Mouse (Mus musculus): ENCODE measurements at regions not wholly inside any gene's neighbourhood (a gene's known extent, or its start where the extent isn't known, plus 50 kb on each side); places are given as distances from the start of the nearest gene placed in this dataset.

DNA sequence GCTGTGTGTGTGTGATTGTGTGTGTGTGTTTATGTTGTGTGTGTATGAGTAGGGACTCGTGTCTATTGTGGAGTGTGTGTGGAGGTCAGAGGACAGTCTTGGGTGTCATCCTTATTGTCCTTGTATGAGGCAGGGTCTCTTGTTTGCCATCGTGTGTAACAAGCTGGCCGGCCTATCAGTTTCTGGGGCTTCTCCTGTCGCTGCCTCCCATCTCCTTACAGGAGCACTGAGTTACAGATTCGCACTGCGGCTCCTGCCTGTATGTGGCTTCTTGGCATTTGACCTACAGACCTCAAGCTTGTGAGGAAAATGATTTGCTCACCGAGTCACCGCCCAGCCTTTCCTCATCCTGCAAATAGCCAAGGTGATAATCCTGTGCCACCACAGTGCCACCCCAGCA, 112.6 kb upstream of the Eef2kmt start:
- Histone ChIP-seq H3K9me3 (no peaks in the 10 kb centered on the region), H3K36me3 (no peaks in the 10 kb centered on the region), H3K4me2 (replicated peaks) (no peak overlapping the region), H3K27me3 (no peaks in the 10 kb centered on the region), H3K27ac (replicated peaks) (no peak overlapping the region), H3K4me3 (no peak overlapping the region), H3K4me1 (peaks cover 8% of the 10 kb centered on the region; the same call in 1 of the 2 replicates), H3K9ac (replicated peaks) (no peak overlapping the region)
- WGBS = 68% methylated on average over 8 of the region's 8 CpGs
- ATAC-seq (ENCODE audit: low FRiP score, low read depth) = no peak

DNA sequence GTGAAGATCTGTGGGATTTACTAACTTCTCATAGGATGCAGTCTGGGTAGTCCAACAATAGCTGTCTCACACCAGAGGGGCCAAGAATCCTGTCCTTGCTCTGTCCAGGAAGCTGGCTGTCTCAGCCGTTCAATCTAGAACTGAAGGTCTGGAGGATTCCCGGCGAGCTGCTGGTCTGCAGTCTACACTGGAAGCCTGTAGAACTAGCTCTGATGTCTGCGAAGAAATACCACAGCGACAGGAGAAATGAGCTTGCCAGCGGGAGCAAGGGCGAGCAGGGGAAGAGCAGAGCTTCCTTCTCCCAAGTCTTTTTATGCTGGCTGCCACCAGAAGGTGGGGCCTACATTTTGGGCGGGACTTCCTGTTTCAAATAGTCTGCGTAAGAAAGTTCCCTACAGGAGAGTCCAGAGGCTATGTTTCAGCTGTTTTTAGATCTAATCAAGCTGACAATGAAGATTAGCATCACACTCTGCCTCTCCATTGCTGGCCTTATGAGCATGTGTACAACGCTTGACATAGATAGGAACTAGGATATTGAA, 111.9 kb upstream of the Eef2kmt start:
- Histone ChIP-seq H3K9ac (replicated peaks) (no peak overlapping the region), H3K4me3 (no peak overlapping the region), H3K36me3 (no peaks in the 10 kb centered on the region), H3K27me3 (no peaks in the 10 kb centered on the region), H3K27ac (replicated peaks) (no peak overlapping the region), H3K4me2 (replicated peaks) (no peak overlapping the region), H3K4me1 (peaks cover 8% of the 10 kb centered on the region; the same call in 1 of the 2 replicates), H3K9me3 (no peaks in the 10 kb centered on the region)
- ATAC-seq (ENCODE audit: low FRiP score, low read depth) = no peak
- 84% methylated on average over 10 of the region's 10 CpGs for WGBS

DNA sequence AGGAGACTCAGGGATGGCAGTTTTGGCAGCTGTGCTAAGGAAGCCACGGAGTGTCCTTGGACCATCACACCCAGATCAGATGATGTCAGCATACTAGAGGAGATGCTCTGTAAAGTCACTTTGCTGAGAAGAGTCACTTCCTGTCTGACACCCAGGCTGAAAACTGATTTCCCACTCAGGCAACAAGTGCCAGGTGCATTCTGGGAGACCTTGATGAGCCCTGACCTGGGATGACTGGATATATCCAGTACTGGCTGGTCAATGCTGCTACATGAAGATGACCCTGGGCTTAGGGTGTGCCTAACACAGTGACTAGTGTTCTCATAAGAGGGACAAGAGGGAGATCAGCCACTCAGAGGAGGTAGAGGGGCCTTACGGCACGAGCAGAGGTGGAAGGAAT, 110.2 kb upstream of the Eef2kmt start:
- WGBS = 85% methylated on average over 3 of the region's 3 CpGs

DNA sequence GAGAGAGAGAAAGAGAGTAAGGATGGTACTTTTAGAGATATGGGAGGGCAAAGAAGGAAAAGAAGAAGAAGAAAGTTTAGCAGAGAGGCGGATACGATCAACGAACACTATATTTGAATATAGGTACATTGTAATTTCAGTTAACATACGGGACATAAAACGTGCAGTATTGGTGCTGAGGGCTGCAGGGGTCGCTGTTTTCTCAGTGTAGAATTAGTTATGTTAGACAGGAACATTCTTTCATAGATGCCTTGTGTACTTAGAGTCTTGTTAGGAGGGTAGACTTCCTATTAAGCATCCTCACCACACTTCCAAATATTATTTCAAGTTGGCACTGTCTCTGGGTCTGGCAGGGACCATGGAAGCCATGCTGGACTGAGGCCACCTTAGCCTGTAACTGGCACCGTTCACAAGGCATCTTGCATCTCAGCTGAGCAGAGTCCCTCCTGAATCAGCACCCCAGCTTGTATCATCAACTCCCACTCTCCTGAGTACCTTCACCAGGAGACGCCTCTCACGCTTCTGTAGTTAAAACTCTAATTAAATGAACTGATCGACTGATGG, 107.3 kb upstream of the Eef2kmt start:
- no peaks in the 10 kb centered on the region for H3K9me3 ChIP-seq
- H3K4me1 ChIP-seq = no peaks in the 10 kb centered on the region
- no peak overlapping the region for H3K9ac ChIP-seq (replicated peaks)
- no peak overlapping the region for H3K4me3 ChIP-seq
- H3K27ac ChIP-seq (replicated peaks) = no peak overlapping the region
- no peaks in the 10 kb centered on the region for H3K36me3 ChIP-seq
- WGBS = 77% methylated on average over 10 of the region's 10 CpGs
- H3K27me3 ChIP-seq = no peaks in the 10 kb centered on the region
- no peak overlapping the region for H3K4me2 ChIP-seq (replicated peaks)
- no peak for ATAC-seq (ENCODE audit: low FRiP score, low read depth)

More for the DNA sequence above, 110.2 kb upstream of the Eef2kmt start:
- peaks cover 8% of the 10 kb centered on the region; the same call in 1 of the 2 replicates for H3K4me1 ChIP-seq
- no peak for ATAC-seq (ENCODE audit: low FRiP score, low read depth)
- no peak overlapping the region for H3K9ac ChIP-seq (replicated peaks)
- H3K4me3 ChIP-seq = no peak overlapping the region
- H3K36me3 ChIP-seq = no peaks in the 10 kb centered on the region
- H3K27ac ChIP-seq (replicated peaks) = no peak overlapping the region
- no peak overlapping the region for H3K4me2 ChIP-seq (replicated peaks)
- no peaks in the 10 kb centered on the region for H3K27me3 ChIP-seq
- H3K9me3 ChIP-seq = no peaks in the 10 kb centered on the region

DNA sequence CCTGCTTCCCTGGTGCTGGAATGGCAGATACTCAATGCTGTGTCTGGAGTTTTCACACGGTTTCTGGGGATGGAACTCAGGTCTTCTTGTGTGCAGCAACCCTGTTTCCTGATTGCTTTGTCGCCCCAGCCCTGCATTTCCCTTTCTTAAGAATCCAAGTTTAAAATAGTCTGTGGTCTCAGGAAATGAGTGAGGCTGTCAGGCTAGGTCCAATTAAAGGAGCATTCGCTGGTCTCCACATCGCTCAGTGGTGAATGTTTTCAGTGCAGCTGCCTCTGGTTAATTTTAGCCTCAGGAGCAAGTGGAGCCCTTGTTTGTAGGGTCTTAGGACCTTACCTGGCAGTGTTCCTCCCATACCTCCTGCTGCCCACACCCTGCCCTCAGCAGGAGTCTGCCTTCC, 103.4 kb upstream of the Eef2kmt start:
- H3K27ac ChIP-seq (replicated peaks) = no peak overlapping the region
- ATAC-seq (ENCODE audit: low FRiP score, low read depth) = no peak
- 83% methylated on average over 4 of the region's 4 CpGs for WGBS
- H3K27me3 ChIP-seq = no peaks in the 10 kb centered on the region
- H3K9ac ChIP-seq (replicated peaks) = no peak overlapping the region
- H3K4me2 ChIP-seq (replicated peaks) = no peak overlapping the region
- no peaks in the 10 kb centered on the region for H3K9me3 ChIP-seq
- no peaks in the 10 kb centered on the region for H3K36me3 ChIP-seq
- 0 out of 2 replicates have a peak, but pooled peaks cover 4% of the 10 kb centered on the region for H3K4me1 ChIP-seq
- no peak overlapping the region for H3K4me3 ChIP-seq

DNA sequence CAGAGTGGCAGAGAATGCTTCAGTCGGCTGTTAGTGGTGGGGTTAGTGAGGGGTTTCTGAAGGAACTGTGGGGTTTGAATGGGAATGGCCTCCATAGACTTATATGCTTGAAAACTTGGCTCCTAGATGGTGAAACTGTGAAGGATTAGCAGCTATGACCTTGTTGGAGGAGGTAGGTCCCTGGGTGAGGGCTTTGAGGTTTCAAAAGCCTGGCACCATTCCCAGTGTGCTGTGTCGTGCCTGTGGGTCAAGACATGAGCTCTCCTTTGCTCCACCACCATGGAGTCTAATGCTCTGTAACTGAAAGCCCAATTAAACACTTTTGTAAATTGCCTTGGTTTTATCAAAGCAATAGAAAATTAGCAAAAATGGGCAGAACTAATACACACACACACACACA, 98.1 kb upstream of the Eef2kmt start:
- ATAC-seq (ENCODE audit: low FRiP score, low read depth) = no peak
- 81% methylated on average over 2 of the region's 2 CpGs for WGBS
- H3K27ac ChIP-seq (replicated peaks) = no peak overlapping the region

DNA sequence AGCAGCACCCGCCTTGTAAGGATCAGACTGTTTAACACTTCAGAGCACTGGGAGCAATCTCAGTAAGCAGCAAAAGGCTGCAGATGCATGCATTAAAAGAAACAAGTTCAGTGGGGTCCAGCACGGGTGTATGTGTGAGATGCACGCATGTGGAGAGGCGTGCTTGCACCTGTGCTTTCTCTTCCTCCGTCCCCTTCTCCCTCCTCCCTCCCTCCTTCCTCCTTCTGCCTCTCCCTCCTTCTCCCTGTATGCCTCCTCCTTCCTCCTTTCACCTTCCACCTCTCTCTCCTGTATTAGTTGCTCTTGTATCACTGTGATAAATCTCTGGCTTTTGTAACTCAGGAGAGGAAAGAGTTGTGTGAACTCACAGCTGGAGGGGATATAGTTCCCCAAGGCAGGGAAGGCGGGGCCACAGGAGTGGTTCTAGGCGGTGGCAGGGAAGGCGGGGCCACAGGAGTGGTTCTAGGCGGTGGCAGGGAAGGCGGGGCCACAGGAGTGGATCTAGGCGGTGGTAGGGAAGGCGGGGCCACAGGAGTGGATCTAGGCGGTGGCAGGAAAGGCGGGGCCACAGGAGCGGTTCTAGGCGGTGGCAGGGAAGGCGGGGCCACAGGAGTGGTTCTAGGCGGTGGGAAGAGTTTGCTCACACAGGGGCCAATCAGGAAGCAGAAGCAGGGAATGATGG, 96.2 kb upstream of the Eef2kmt start:
- WGBS = 4% methylated on average over 18 of the region's 18 CpGs
- Histone ChIP-seq H3K4me1 (0 out of 2 replicates have a peak, but pooled peaks cover 12% of the 10 kb centered on the region), H3K4me2 (replicated peaks) (peak overlapping the region; percentile 26), H3K27me3 (peaks cover 16% of the 10 kb centered on the region), H3K4me3 (no peak overlapping the region), H3K9ac (replicated peaks) (no peak overlapping the region), H3K36me3 (no peaks in the 10 kb centered on the region), H3K9me3 (no peaks in the 10 kb centered on the region), H3K27ac (replicated peaks) (no peak overlapping the region)
- peak; percentile 66; the same call in 1 of the 2 replicates for ATAC-seq (ENCODE audit: low FRiP score, low read depth)

More for the DNA sequence above, 98.1 kb upstream of the Eef2kmt start:
- H3K27me3 ChIP-seq = peaks cover 16% of the 10 kb centered on the region
- H3K4me2 ChIP-seq (replicated peaks) = no peak overlapping the region
- no peaks in the 10 kb centered on the region for H3K9me3 ChIP-seq
- H3K4me1 ChIP-seq = 0 out of 2 replicates have a peak, but pooled peaks cover 12% of the 10 kb centered on the region
- H3K36me3 ChIP-seq = no peaks in the 10 kb centered on the region
- H3K4me3 ChIP-seq = no peak overlapping the region
- no peak overlapping the region for H3K9ac ChIP-seq (replicated peaks)

DNA sequence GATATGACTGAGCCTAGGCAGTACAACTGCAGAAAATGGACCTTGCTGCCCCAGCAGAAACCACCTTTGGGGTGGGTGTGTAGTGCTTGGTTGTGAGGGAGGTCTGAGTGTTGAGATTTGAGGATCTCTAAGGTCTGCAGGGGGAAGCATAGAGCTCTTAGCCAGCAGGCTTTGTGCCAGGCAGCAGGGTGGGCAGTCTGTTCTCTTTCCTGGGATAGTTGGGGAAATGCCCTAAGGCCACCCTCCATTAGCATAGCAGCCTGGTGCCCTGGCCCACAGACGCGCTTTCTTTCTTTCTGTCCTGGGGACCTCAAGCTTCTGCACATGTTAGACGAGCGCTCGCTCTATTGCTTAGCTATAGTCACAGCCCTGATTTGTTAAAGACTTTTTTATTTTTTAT, 91.4 kb upstream of the Eef2kmt start:
- H3K9ac ChIP-seq (replicated peaks) = no peak overlapping the region
- no peak for ATAC-seq (ENCODE audit: low FRiP score, low read depth)
- 0 out of 2 replicates have a peak, but pooled peaks cover 5% of the 10 kb centered on the region for H3K4me1 ChIP-seq
- no peaks in the 10 kb centered on the region for H3K36me3 ChIP-seq
- no peak overlapping the region for H3K4me2 ChIP-seq (replicated peaks)
- no peaks in the 10 kb centered on the region for H3K9me3 ChIP-seq
- H3K27ac ChIP-seq (replicated peaks) = no peak overlapping the region
- H3K27me3 ChIP-seq = peaks cover 13% of the 10 kb centered on the region
- H3K4me3 ChIP-seq = no peak overlapping the region
- 84% methylated on average over 5 of the region's 5 CpGs for WGBS

DNA sequence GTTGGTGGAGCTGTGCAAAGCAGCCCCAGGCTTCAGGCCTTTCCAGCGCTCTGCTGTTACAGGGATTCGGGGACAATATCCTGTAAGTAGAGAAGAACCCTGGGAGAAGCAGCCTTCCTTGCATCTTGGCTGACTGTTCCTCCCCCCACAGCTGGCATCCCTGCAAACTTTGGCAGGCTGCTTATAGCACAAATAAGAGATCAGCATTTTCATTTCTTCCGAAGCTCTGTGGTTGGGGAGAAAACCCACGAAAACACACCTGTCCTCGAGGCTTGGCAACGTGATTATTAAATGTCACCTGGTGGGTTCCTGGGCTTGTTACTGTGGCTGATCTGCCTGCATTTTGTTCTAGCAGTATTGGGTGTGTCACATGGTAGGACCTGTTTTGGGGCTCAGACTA, 86.5 kb upstream of the Eef2kmt start:
- no peak overlapping the region for H3K27ac ChIP-seq (replicated peaks)
- H3K9me3 ChIP-seq = no peaks in the 10 kb centered on the region
- H3K4me3 ChIP-seq = no peak overlapping the region
- H3K4me1 ChIP-seq = no peaks in the 10 kb centered on the region
- ATAC-seq (ENCODE audit: low FRiP score, low read depth) = no peak
- no peaks in the 10 kb centered on the region for H3K36me3 ChIP-seq
- H3K27me3 ChIP-seq = no peaks in the 10 kb centered on the region
- H3K9ac ChIP-seq (replicated peaks) = no peak overlapping the region
- no peak overlapping the region for H3K4me2 ChIP-seq (replicated peaks)
- WGBS = 86% methylated on average over 6 of the region's 6 CpGs

DNA sequence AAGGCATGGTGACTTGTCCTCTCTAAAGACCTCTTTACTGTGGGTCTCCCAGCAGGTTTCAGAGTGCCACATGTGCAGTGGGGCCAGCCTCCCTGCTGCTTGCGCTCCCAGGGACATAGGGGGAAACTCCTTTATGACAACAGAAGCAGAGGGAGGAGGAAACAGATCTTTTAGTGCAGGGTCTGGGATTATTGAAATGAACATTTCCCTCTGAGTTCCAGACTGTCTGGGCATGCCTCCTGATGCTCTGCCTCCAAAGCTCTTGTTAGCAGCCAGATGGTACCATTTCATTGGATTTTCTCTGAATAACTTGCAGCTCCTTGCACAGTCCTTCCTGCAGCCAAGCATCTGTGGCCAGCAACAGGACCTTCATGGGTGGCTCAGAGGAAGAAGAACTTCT, 60.5 kb upstream of the Eef2kmt start:
- ATAC-seq (ENCODE audit: low FRiP score, low read depth) = no peak
- WGBS = 80% methylated on average over 1 of the region's 1 CpGs
- no peaks in the 10 kb centered on the region for H3K9me3 ChIP-seq

DNA sequence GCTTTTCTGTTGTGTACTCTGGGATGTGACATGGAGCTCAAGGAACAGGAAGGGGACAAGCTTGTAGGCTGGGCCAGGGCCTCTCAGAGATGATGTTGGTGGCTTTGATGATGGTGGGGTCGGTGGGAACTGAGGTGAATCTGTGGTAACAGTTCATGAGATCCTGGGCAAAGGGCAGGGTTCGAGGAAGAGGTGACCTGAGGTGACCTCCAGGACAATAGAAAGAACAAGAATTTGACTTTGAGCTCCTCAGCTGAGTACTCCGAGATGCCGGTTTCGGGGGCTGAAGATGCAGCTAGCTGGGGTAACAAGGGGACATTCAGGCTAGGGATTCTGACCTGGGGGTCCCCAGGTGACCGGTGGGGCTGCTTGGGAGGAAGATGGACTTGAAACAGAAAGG, 57.5 kb upstream of the Eef2kmt start:
- Histone ChIP-seq H3K9me3 (no peaks in the 10 kb centered on the region), H3K36me3 (no peaks in the 10 kb centered on the region), H3K27ac (replicated peaks) (no peak overlapping the region), H3K4me2 (replicated peaks) (no peak overlapping the region), H3K9ac (replicated peaks) (no peak overlapping the region), H3K4me3 (no peak overlapping the region), H3K4me1 (no peaks in the 10 kb centered on the region), H3K27me3 (peaks cover 9% of the 10 kb centered on the region)
- 74% methylated on average over 6 of the region's 6 CpGs for WGBS
- no peak for ATAC-seq (ENCODE audit: low FRiP score, low read depth)

More for the DNA sequence above, 60.5 kb upstream of the Eef2kmt start:
- Histone ChIP-seq H3K4me3 (no peak overlapping the region), H3K27me3 (no peaks in the 10 kb centered on the region), H3K9ac (replicated peaks) (no peak overlapping the region), H3K36me3 (no peaks in the 10 kb centered on the region), H3K4me2 (replicated peaks) (no peak overlapping the region), H3K27ac (replicated peaks) (no peak overlapping the region), H3K4me1 (no peaks in the 10 kb centered on the region)

DNA sequence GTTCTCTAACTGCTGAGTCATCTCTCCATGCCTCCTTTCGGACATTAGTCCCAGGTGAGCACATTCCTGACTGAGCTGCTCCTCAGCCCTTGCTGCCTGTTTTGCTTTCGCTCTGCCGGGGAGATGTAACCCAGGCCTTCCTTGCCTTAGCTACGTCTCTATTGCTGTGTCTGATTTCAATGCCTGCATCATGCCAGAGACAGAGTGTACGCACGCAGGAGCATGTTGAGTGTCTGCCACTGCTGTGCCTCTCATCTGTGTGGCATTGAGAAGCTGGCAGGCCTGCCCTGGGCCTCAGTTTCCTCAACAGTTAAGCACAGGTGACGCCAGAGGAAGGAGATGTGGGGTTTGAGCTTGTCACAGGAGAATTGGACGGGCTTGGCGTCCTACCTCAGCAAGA, 55.7 kb upstream of the Eef2kmt start:
- no peaks in the 10 kb centered on the region for H3K36me3 ChIP-seq

More for the DNA sequence above, 55.7 kb upstream of the Eef2kmt start:
- no peak for ATAC-seq (ENCODE audit: low FRiP score, low read depth)
- Histone ChIP-seq H3K4me2 (replicated peaks) (no peak overlapping the region), H3K27ac (replicated peaks) (no peak overlapping the region), H3K9me3 (no peaks in the 10 kb centered on the region), H3K4me1 (peaks cover 6% of the 10 kb centered on the region; the same call in 1 of the 2 replicates), H3K9ac (replicated peaks) (no peak overlapping the region), H3K27me3 (peaks cover 25% of the 10 kb centered on the region), H3K4me3 (no peak overlapping the region)
- 83% methylated on average over 9 of the region's 9 CpGs for WGBS

Measured in midbrain, embryonic 12.5 days (tissue).